Mouse (Mus musculus) limb, embryonic 13.5 days (tissue): ENCODE measurements around the gene Cd2ap. TPM values are rescaled to one million over a fixed set of nuclear protein-coding genes. Genes with fewer than 3 reads are reported as not detected.

Source experiments
- polyA plus RNA-seq: library from polyadenylated mRNA; unstranded; fragments of >200 nt; fragmentation: Nextera tagmentation; extraction: Ambion mirVana; gene quantifications from 2 replicates; pipeline ENCODE4 v1.2.1, GENCODE M21; 2015

The Cd2ap gene
- polyA plus RNA-seq, 1 experiment from 2014 or later: 17.9 TPM

Other genes with a start within 250 kb of the Cd2ap start
- 0.32 and 0.33 TPM in 2 replicates for gene Adgrf4, start 184.4 kb downstream of the Cd2ap start, polyA plus RNA-seq
- 0.05 and 0.23 TPM in 2 replicates for gene Adgrf2, start 134.5 kb downstream of the Cd2ap start, polyA plus RNA-seq
- gene Tnfrsf21, start 139.9 kb upstream of the Cd2ap start, polyA plus RNA-seq: 22.5 and 23.6 TPM in 2 replicates